Mouse (Mus musculus) cerebellum, adult 2 months (tissue): Measurements from ENCODE around the gene Fam162a. TPM values are rescaled to one million over a fixed set of nuclear protein-coding genes. Genes with fewer than 3 reads are reported as not detected.
"Not testable (repeated sequence)": the region's sequence is repeated elsewhere in the genome, so short reads cannot be mapped to it uniquely, and the experiment has no call there.

Experiments used
- DNase-seq, 2 experiments: peaks; one replicate each; pipeline ENCODE4 v3.0.0; 2021
- H3K27ac ChIP-seq: fragments of 200-500 bp; 2 replicates; pipeline ENCODE4 v1.5.1; 2012; ENCODE audit warnings: low read length, control low read depth, inconsistent platforms; ENCODE audit not compliant: insufficient read depth
- H3K27me3 ChIP-seq: fragments of 200-500 bp; 2 replicates; pipeline ENCODE4 v1.6.1; 2012; ENCODE audit warnings: inconsistent platforms, mild to moderate bottlenecking, low read length, moderate library complexity; ENCODE audit not compliant: control insufficient read depth, insufficient read depth
- H3K4me1 ChIP-seq: fragments of 200-500 bp; 2 replicates; pipeline ENCODE4 v1.6.1; 2011; ENCODE audit warnings: low read length; ENCODE audit not compliant: control insufficient read depth, insufficient read depth
- H3K4me3 ChIP-seq: fragments of 200-500 bp; replicated peaks from 2 replicates; pipeline ENCODE3; 2011; ENCODE audit warnings: mild to moderate bottlenecking, low read depth, low read length, control low read depth; ENCODE audit not compliant: insufficient read depth
- CTCF ChIP-seq: fragments of 200-500 bp; IDR thresholded peaks from 2 replicates; pipeline ENCODE4 v1.5.1; 2011; ENCODE audit warnings: low read depth, mild to moderate bottlenecking, control low read depth, low read length, moderate library complexity, borderline replicate concordance; ENCODE audit not compliant: insufficient read depth
- POLR2A ChIP-seq: fragments of 200-500 bp; IDR thresholded peaks from 2 replicates; pipeline ENCODE4 v1.6.1; 2011; ENCODE audit warnings: low read length, control low read depth, borderline replicate concordance; ENCODE audit not compliant: insufficient read depth
- WGBS: fragments of 180-500 bp; shearing (Covaris S2); methylation state at CpG from one replicate; pipeline ENCODE4 v1.1.7; 2018; 5-methylcytosine and 5-hydroxymethylcytosine counted together
- polyA plus RNA-seq: library from polyadenylated mRNA; depleted of rRNA; stranded (reverse); fragments of >200 nt; gene quantifications from 2 replicates; pipeline ENCODE4 v1.2.3, GENCODE M21; 2012

The Fam162a gene
- polyA plus RNA-seq, 1 experiment = 166 TPM

GRCm38 (mm10) chr16:36068356-36068755 lies 3.0 kb downstream of the Fam162a start:
- Histone ChIP-seq H3K27me3 (no peaks in the 10 kb centered on the region), H3K4me1 (peaks cover 3% of the 10 kb centered on the region), H3K27ac (no peak overlapping the region), H3K4me3 (no peak overlapping the region)
- DNase-seq = no peak
- WGBS = 40% methylated on average over 3 of the region's 3 CpGs
- no peak for TF ChIP-seq POLR2A

GRCm38 (mm10) chr16:36067694-36068093 lies 3.7 kb downstream of the Fam162a start:
- H3K4me1 ChIP-seq = peaks cover 5% of the 10 kb centered on the region
- TF ChIP-seq POLR2A (no peak), CTCF (no peak)
- no peak for DNase-seq
- H3K27me3 ChIP-seq = no peaks in the 10 kb centered on the region
- WGBS = 66% methylated on average over 2 of the region's 2 CpGs
- H3K4me3 ChIP-seq = no peak overlapping the region
- no peak overlapping the region for H3K27ac ChIP-seq

DNA sequence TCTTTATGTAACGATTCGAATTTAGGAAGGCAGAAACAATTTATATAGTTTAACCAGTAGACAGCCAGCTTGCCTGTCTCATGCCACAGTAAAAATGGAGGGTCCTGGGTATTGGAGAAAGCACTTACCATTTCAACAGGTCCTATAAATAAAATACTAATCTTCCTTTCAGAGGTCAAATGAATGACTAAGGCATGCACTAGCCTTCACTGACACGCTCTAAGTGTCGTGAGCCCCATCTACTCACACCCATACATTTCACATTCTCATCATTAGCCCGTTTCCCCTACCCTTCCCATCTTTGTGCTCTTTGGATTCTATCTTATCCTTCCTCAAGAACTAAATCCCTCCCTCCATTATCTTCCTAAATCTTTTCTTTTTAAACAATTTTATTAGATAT lies 6.5 kb downstream of the Fam162a start:
- no peaks in the 10 kb centered on the region for H3K27me3 ChIP-seq
- no peak for DNase-seq
- peaks cover 5% of the 10 kb centered on the region for H3K4me1 ChIP-seq
- TF ChIP-seq CTCF (no peak), POLR2A (no peak)
- no peak overlapping the region for H3K27ac ChIP-seq
- no peak overlapping the region for H3K4me3 ChIP-seq
- WGBS = 89% methylated on average over 5 of the region's 5 CpGs

DNA sequence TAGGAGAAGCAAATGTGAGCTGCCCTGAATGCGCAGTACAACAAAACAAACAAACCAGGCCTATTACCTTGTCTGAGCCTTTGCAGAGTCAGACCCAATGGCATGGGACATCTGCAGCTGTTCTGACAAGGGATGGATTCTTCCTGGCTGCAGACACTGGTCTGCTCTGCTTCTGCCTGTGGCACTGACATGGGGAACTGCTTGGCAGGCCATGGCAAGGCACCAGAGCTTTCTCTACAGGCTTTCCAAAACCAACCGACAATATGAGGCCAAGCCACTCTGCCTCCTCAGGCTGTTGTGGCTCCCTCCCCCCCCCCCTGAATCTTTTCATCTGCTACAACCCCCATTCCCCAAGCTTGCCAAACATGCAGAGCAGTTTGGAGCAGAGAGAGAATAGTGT lies 8.1 kb downstream of the Fam162a start:
- H3K4me1 ChIP-seq = peaks cover 5% of the 10 kb centered on the region; the same call in 1 of the 2 replicates
- TF ChIP-seq CTCF = no peak
- TF ChIP-seq POLR2A = no peak
- no peak overlapping the region for H3K4me3 ChIP-seq
- 0 out of 2 replicates have a peak overlapping the region, but pooled peaks have one; percentile 15 for H3K27ac ChIP-seq
- no peaks in the 10 kb centered on the region for H3K27me3 ChIP-seq
- DNase-seq = peak in 1 of 2 experiments; percentile 26
- 47% methylated on average over 2 of the region's 2 CpGs for WGBS

DNA sequence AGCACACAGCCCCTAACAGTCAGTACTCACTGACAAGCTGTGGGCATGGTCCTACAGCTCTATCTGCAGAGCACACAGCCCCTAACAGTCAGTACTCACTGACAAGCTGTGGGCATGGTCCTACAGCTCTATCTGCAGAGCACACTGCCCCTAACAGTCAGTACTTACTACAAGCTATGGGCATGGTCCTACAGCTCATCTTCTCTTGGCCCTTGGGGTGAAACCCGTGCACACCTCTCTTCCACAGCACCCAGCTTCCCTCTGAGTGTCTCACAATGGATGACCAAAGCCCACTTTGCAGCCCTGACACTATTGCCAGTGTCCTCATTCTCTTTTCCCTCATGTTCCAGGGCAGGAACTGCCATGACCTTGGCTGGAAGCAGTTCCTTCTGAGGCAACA lies 8.9 kb downstream of the Fam162a start:
- 90% methylated on average over 1 of the region's 1 CpGs for WGBS
- H3K27ac ChIP-seq, H3K4me1 ChIP-seq: not testable (repeated sequence)

DNA sequence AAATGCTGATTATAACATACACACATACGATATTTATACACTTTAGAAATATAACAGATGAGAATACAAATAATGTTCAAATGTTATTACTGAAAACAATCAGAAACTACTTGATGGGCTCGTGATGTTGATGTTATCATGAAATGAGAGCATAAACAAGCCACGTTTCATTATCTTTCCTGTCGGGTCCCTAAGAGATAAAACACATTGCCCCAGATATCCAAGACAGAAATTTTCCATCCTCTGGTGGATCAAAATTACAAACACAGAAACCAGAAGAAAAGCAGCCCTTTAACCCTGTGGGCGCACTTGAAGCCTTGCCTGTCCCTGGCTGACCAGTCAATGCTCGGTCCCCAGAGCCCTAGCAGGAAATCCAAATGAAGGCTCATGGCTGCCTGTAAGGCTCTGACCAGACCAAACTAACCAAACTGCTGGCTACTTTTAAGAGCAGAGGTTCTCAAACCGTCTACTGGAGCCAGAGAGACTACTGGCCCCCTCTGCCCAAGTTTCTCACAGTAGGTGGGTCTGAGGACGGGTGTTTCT lies 13.4 kb downstream of the Fam162a start:
- 90% methylated on average over 8 of the region's 8 CpGs for WGBS
- TF ChIP-seq POLR2A (no peak), CTCF (no peak)
- H3K27me3 ChIP-seq = no peaks in the 10 kb centered on the region
- no peak overlapping the region for H3K4me3 ChIP-seq
- no peaks in the 10 kb centered on the region for H3K4me1 ChIP-seq
- DNase-seq = no peak
- H3K27ac ChIP-seq = no peak overlapping the region

More for the DNA sequence above, 8.9 kb downstream of the Fam162a start:
- H3K27me3 ChIP-seq, DNase-seq, H3K4me3 ChIP-seq: not testable (repeated sequence)

DNA sequence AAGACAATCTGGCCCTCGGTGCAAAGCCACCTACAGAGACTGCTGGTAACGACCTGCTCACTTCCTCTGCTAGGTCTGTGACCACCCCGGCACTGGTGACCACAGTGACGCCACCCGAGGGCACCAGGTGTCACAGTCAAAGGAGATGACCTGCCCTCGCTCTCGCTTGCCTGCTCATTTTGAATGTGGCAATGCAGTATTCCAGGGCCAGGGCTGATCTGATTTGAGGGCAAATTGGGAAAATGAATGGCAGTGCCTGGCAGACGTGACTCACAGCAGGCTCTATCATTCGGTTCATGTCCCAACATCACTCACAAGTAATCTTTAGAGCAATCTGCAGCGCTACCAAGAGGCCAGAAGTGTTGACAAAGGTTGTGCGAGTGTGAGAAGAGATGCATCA lies 15.0 kb downstream of the Fam162a start:
- TF ChIP-seq CTCF (no peak), POLR2A (no peak)
- Histone ChIP-seq H3K27ac (no peak overlapping the region), H3K4me3 (no peak overlapping the region), H3K27me3 (no peaks in the 10 kb centered on the region), H3K4me1 (no peaks in the 10 kb centered on the region)
- WGBS = 85% methylated on average over 11 of the region's 11 CpGs
- no peak for DNase-seq

DNA sequence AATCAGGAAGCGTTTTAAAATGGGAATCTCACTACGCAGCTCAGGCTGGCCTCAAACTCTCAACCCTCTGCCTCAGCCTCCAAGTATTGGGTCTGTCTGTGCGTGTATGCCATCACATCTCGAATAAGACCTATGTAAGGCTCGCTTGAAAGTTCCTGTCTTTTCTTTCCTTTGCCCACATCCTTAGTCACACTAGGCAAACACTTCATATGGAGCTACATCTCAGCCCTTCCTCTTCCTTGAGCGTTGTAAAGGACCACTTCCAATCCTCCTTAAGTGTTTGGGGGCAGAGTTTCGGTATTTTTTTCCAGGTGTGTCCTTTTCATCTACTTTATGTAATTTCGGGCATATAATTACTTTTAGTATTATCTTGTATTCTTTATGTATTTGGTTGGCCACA lies 16.5 kb downstream of the Fam162a start:
- H3K27me3 ChIP-seq = no peaks in the 10 kb centered on the region
- H3K27ac ChIP-seq = no peak overlapping the region
- TF ChIP-seq CTCF (no peak), POLR2A (no peak)
- 94% methylated on average over 8 of the region's 8 CpGs for WGBS
- DNase-seq = no peak
- no peaks in the 10 kb centered on the region for H3K4me1 ChIP-seq
- no peak overlapping the region for H3K4me3 ChIP-seq
